Mouse (Mus musculus) lung, postnatal 36 days (tissue): ENCODE data around the gene Magi1.
A peak's percentile ranks its signal among the peaks of the same experiment; 100 is the strongest.
"Not testable (repeated sequence)": the region's sequence is repeated elsewhere in the genome, so short reads cannot be mapped to it uniquely, and the experiment has no call there.

ENCODE experiments used
- DNase-seq: peaks from one replicate; pipeline ENCODE4 v3.0.0; 2022; ENCODE audit warnings: mixed read lengths

Magi1 gene

GRCm38 (mm10) chr6:93717826-93718375 lies 565.8 kb downstream of the Magi1 start:
- DNase-seq = no peak

GRCm38 (mm10) chr6:93716686-93717625 lies 566.8 kb downstream of the Magi1 start:
- no peak for DNase-seq

GRCm38 (mm10) chr6:93715181-93716180 lies 568.2 kb downstream of the Magi1 start:
- DNase-seq = no peak

- DNase-seq = no peak
Measured at GRCm38 (mm10) chr6:93704350-93704749, 579.4 kb downstream of the Magi1 start.

- DNase-seq = no peak
Measured at GRCm38 (mm10) chr6:93699436-93699835, 584.3 kb downstream of the Magi1 start.

GRCm38 (mm10) chr6:93697956-93698355 lies 585.8 kb downstream of the Magi1 start:
- DNase-seq = peak; percentile 22

GRCm38 (mm10) chr6:93678766-93679165 lies 605.0 kb downstream of the Magi1 start:
- DNase-seq = no peak

- no peak for DNase-seq
Measured at GRCm38 (mm10) chr6:93666731-93667130, 617.0 kb downstream of the Magi1 start.

- DNase-seq = no peak
Measured at GRCm38 (mm10) chr6:93665056-93665805, 618.5 kb downstream of the Magi1 start.

GRCm38 (mm10) chr6:93661139-93661538 lies 622.6 kb downstream of the Magi1 start:
- no peak for DNase-seq

- DNase-seq = no peak
Measured at GRCm38 (mm10) chr6:93659534-93659933, 624.2 kb downstream of the Magi1 start.

- DNase-seq = peak; percentile 78
Measured at GRCm38 (mm10) chr6:93657187-93657974, 626.3 kb downstream of the Magi1 start.

GRCm38 (mm10) chr6:93648581-93649230 lies 635.0 kb downstream of the Magi1 start:
- DNase-seq = peak; percentile 50

- not testable (repeated sequence) for DNase-seq
Measured at GRCm38 (mm10) chr6:93629735-93630291, 653.9 kb downstream of the Magi1 start.

GRCm38 (mm10) chr6:93627200-93627599 lies 656.5 kb downstream of the Magi1 start:
- DNase-seq = no peak
